ENCODE assay signal across 8 mouse cellular contexts in the genomic region with DNA sequence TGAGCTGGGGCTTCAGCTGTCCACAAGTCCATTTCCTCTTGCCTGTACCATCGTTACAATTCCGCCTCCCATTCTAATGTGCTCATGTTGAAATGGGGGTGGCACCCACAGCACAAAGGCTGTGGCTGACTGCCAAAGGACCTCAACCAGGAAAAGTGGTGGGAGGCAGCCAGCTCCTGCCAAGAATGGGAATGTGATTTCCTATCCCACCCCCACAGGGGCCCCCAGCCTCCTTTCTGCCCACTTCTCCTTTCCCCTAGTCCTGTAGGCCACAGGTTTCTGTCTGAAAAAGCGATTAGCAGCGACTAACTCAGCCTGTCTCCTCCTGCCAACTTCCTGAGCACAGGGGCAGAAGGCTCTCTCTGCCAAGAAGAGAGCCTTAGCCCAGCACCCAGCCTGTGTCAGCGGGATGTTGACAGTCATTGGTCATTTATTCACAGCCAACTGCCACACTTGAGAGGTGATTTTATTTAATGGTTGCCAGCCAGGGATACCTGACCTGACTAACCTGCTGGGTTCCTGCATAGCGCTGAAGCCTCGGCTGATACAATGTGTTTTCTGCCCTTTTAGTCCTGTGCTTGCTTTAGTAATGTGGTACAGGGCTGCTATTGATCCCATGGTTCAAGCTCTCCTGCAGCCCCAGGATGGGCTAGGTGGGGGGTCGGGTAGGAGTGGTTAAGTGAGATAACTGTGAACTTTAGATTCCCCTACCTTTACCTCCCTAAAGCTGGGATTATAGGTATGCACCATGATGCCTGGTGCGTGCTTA.
A peak's percentile ranks its signal among the peaks of the same experiment; 100 is the strongest.
DNase-seq lines count a peak whose midpoint lies in the region; ATAC-seq lines count a peak whose summit lies in the region.

No protein-coding gene starts in this region.

- H3K9ac ChIP-seq in forebrain, embryonic 14.5 days (ENCODE audit: low read length) = no peak overlapping the region

- intact Hi-C loops in heart, postnatal 14 days (cut with DNase I) = no loop called here

- H3K27ac ChIP-seq in forebrain, embryonic 14.5 days (ENCODE audit: low read depth, low read length) = peak overlapping the region; percentile 65; the same call in 1 of the 2 replicates

- DNase-seq in retina, postnatal 1 day = peak; percentile 68
- DNase-seq in retina, embryonic 14.5 days (ENCODE audit: low spot score) = no peak
- peak; percentile 92 for DNase-seq in forebrain, embryonic 14.5 days (ENCODE audit: low spot score)
- peak; percentile 60 to 64 for DNase-seq in heart, postnatal 14 days
- DNase-seq in layer of hippocampus, postnatal 10 days (ENCODE audit: low spot score in 2 of 2) = peak; percentile 48 to 64
- peak; percentile 58 for DNase-seq in lung, postnatal 14 days
- DNase-seq in skeletal muscle tissue, adult 2 months (ENCODE audit: low read depth, low spot score) = peak; percentile 72
- no peak for DNase-seq in thymus, adult 18-20 months

- no peaks in the 10 kb centered on the region for H3K36me3 ChIP-seq in forebrain, embryonic 14.5 days (ENCODE audit: control insufficient read depth, insufficient read depth, low read length)

- ATAC-seq in forebrain, embryonic 14.5 days = peak; percentile 88

- H3K4me2 ChIP-seq in forebrain, embryonic 14.5 days (ENCODE audit: low read length) = no peak overlapping the region

- H3K4me3 ChIP-seq in forebrain, embryonic 14.5 days (ENCODE audit: low read depth, low read length) = no peak overlapping the region

- no peaks in the 10 kb centered on the region for H3K9me3 ChIP-seq in forebrain, embryonic 14.5 days (replicated peaks; ENCODE audit: control insufficient read depth, low read length)

- no peaks in the 10 kb centered on the region for H3K27me3 ChIP-seq in forebrain, embryonic 14.5 days (replicated peaks; ENCODE audit: control insufficient read depth, insufficient read depth, low read length)

- WGBS in forebrain, embryonic 14.5 days = 29% methylated on average over 9 of the region's 9 CpGs

- H3K4me1 ChIP-seq in forebrain, embryonic 14.5 days (ENCODE audit: control insufficient read depth, insufficient read depth, low read length) = peaks cover 15% of the 10 kb centered on the region

Comparison
In these comparisons a context has a peak if more than half of its experiments do, and no peak if none do; other contexts are left out.
1. DNase-seq: peak in retina, postnatal 1 day (single experiment), forebrain, embryonic 14.5 days (single experiment), heart, postnatal 14 days (2 of 2), layer of hippocampus, postnatal 10 days (2 of 2), lung, postnatal 14 days (single experiment) and skeletal muscle tissue, adult 2 months (single experiment); none in retina, embryonic 14.5 days (single experiment) and thymus, adult 18-20 months (0 of 2).